Mouse (Mus musculus): ENCODE data around the gene Sult5a1.
"Not testable (repeated sequence)": the region's sequence is repeated elsewhere in the genome, so short reads cannot be mapped to it uniquely, and the experiment has no call there.

DNA sequence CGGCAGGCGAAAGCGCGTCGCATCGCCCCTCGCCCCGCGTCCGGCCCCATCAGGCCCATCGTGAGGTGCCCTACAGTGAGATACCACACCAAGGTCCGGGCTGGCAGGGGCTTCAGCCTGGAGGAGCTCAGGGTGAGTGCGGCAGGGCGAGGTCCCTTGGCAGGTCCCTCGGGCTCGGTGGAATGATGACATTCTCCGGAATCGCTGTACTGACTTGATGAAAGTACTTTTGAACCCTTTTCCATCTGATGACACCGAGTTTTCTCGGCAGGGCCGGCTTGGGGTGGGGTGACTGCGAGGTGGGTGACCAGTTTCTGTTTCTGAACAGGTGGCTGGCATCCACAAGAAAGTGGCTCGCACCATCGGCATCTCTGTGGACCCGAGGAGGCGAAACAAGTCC lies 55.3 kb downstream of the Sult5a1 start:
- TF ChIP-seq CTCF, POLR2A (IDR thresholded peaks at IDR 0.05; ENCODE audit: extremely low read depth, insufficient read depth, low read length): not testable (repeated sequence)
